Mouse (Mus musculus): Measurements from ENCODE around the gene Rab7b.

DNA sequence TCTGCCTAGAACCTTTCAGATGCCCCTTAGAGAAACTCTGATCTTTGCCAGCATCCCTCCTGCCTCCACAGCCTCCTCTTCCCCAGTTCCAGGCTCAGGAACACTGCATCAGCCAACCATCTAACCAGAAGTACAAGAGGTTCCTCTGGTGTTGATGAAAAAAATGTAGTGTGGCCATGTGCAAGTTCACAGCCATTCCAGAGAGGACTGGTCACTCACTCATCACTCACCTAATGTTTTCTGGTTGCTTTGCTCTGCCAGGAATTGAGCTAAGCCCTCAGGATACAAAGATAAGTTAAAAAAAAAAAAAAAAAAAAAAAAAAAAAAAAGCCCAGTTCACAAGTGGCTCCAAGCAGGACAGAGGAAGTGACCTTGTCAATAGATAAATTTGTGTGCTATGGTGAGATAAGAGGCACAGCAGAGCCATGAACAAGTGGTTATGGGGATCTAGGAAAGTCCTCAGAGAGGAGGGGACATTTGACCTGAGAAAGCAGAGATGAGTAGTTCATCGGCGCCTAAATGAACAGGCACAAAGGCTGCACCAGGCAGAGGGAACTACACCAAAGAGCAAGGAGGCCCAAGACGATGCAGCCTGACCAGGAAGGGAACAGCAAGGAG lies 65.8 kb downstream of the Rab7b start:
- no peak for TF ChIP-seq CTCF (IDR thresholded peaks at IDR 0.05; ENCODE audit: control insufficient read depth, insufficient read depth, insufficient read length)
- no peak for TF ChIP-seq USF1 (IDR thresholded peaks at IDR 0.05; ENCODE audit: low read depth)

All from C2C12 (cell line).